Mouse (Mus musculus) midbrain, embryonic 14.5 days (tissue): ENCODE measurements around the gene Cdon. TPM values are rescaled to one million over a fixed set of nuclear protein-coding genes. Genes with fewer than 3 reads are reported as not detected.

Experiments used
- ATAC-seq: fragments of 200-750 bp; cut with Nextera tagmentation; 2 replicates; pipeline ENCODE4 v1.8.0; 2017; ENCODE audit warnings: moderate number of reproducible peaks, moderate library complexity; ENCODE audit not compliant: low FRiP score, low TSS enrichment
- DNase-seq: peaks from one replicate; pipeline ENCODE4 v3.0.0-alpha.2; 2015
- H3K27ac ChIP-seq: fragments of 300-500 bp; sonication (generic); replicated peaks from 2 replicates; pipeline ENCODE4 v1.5.1; 2014; ENCODE audit warnings: mild to moderate bottlenecking, low read depth, low read length, moderate library complexity
- H3K27me3 ChIP-seq: fragments of 300-500 bp; sonication (generic); 2 replicates; pipeline ENCODE4 v1.6.1; 2014; ENCODE audit warnings: low read length, control low read depth, mixed read lengths; ENCODE audit not compliant: control insufficient read depth, insufficient read depth
- H3K36me3 ChIP-seq: fragments of 300-500 bp; sonication (generic); 2 replicates; pipeline ENCODE4 v1.6.1; 2014; ENCODE audit warnings: low read length, control low read depth; ENCODE audit not compliant: control insufficient read depth, insufficient read depth
- H3K4me1 ChIP-seq: fragments of 300-500 bp; sonication (generic); 2 replicates; pipeline ENCODE4 v1.6.1; 2014; ENCODE audit warnings: mild to moderate bottlenecking, antibody characterized with exemption, low read length, control low read depth; ENCODE audit not compliant: control insufficient read depth, insufficient read depth
- H3K4me2 ChIP-seq: fragments of 300-500 bp; sonication (generic); 2 replicates; pipeline ENCODE4 v1.6.1; 2014; ENCODE audit warnings: mild to moderate bottlenecking, low read length, moderate library complexity
- H3K4me3 ChIP-seq: fragments of 300-500 bp; sonication (generic); replicated peaks from 2 replicates; pipeline ENCODE4 v1.5.1; 2014; ENCODE audit warnings: low read depth, low read length
- H3K9ac ChIP-seq: fragments of 300-500 bp; sonication (generic); replicated peaks from 2 replicates; pipeline ENCODE4 v1.6.1; 2014; ENCODE audit warnings: mild to moderate bottlenecking, low read length, moderate library complexity
- H3K9me3 ChIP-seq: fragments of 300-500 bp; sonication (generic); 2 replicates; pipeline ENCODE4 v1.6.1; 2016; ENCODE audit warnings: low read length, control low read depth, mixed read lengths; ENCODE audit not compliant: control insufficient read depth
- WGBS: fragments of 180-500 bp; shearing (Covaris S2); extraction: QIAGEN DNeasy Blood & Tissue Kit; methylation state at CpG from one replicate; pipeline ENCODE4 v1.1.7; 2014; 5-methylcytosine and 5-hydroxymethylcytosine counted together
- polyA plus RNA-seq: library from polyadenylated mRNA; unstranded; fragments of >200 nt; fragmentation: Nextera tagmentation; extraction: Ambion mirVana; gene quantifications from 2 replicates; pipeline ENCODE4 v1.2.1, GENCODE M21; 2014

Cdon gene
- polyA plus RNA-seq, 1 experiment from 2014 or later: 6.4 TPM

GRCm38 (mm10) chr9:35546745-35547144 is 125.8 kb downstream of the Cdon start:
- ATAC-seq (no peak), DNase-seq (no peak)
- WGBS: 83% methylated on average over 9 of the region's 9 CpGs
- no peaks in the 10 kb centered on the region for H3K4me1 ChIP-seq
- no peak overlapping the region for H3K4me2 ChIP-seq
- H3K9ac ChIP-seq: no peak overlapping the region
- peaks cover 45% of the 10 kb centered on the region for H3K36me3 ChIP-seq
- H3K4me3 ChIP-seq: no peak overlapping the region
- H3K27ac ChIP-seq: no peak overlapping the region
- H3K9me3 ChIP-seq: no peaks in the 10 kb centered on the region
- no peaks in the 10 kb centered on the region for H3K27me3 ChIP-seq

- no peak for ATAC-seq
- WGBS: 89% methylated on average over 9 of the region's 9 CpGs
These were observed 127.5 kb downstream of the Cdon start for GRCm38 (mm10) chr9:35548455-35548854.

GRCm38 (mm10) chr9:35556494-35557102 is 135.7 kb downstream of the Cdon start:
- H3K9me3 ChIP-seq: no peaks in the 10 kb centered on the region
- H3K9ac ChIP-seq: no peak overlapping the region
- H3K4me2 ChIP-seq: 0 out of 2 replicates have a peak overlapping the region, but pooled peaks have one; percentile 91
- no peak overlapping the region for H3K27ac ChIP-seq
- no peaks in the 10 kb centered on the region for H3K27me3 ChIP-seq
- H3K4me1 ChIP-seq: peaks cover 13% of the 10 kb centered on the region
- H3K36me3 ChIP-seq: peaks cover 26% of the 10 kb centered on the region
- DNase-seq (no peak), ATAC-seq (no peak)
- 79% methylated on average over 12 of the region's 12 CpGs for WGBS
- no peak overlapping the region for H3K4me3 ChIP-seq

More at GRCm38 (mm10) chr9:35548455-35548854, 127.5 kb downstream of the Cdon start:
- H3K36me3 ChIP-seq: peaks cover 44% of the 10 kb centered on the region
- no peak overlapping the region for H3K9ac ChIP-seq
- H3K4me3 ChIP-seq: no peak overlapping the region
- no peak for DNase-seq
- no peaks in the 10 kb centered on the region for H3K27me3 ChIP-seq
- H3K4me1 ChIP-seq: no peaks in the 10 kb centered on the region
- no peaks in the 10 kb centered on the region for H3K9me3 ChIP-seq
- H3K4me2 ChIP-seq: no peak overlapping the region
- no peak overlapping the region for H3K27ac ChIP-seq

Other genes starting within 250 kb of the Cdon start
- gene Dcps, start 245.1 kb upstream of the Cdon start, polyA plus RNA-seq: 74.6 and 81.0 TPM in 2 replicates
- 49.0 and 72.5 TPM in 2 replicates for gene Srpr, start 221.0 kb upstream of the Cdon start, polyA plus RNA-seq
- 4.0 and 6.3 TPM in 2 replicates for gene Tirap, start 220.8 kb upstream of the Cdon start, polyA plus RNA-seq
- 32.9 and 40.6 TPM in 2 replicates for gene Foxred1, start 210.1 kb upstream of the Cdon start, polyA plus RNA-seq
- 65.1 and 68.3 TPM in 2 replicates for gene Fam118b, start 153.3 kb upstream of the Cdon start, polyA plus RNA-seq
- 18.1 and 19.4 TPM in 2 replicates for gene Rpusd4, start 153.3 kb upstream of the Cdon start, polyA plus RNA-seq
- gene Gm1113, start 97.1 kb downstream of the Cdon start, polyA plus RNA-seq: not detected in 2 replicates
- 27.2 and 32.4 TPM in 2 replicates for gene Ddx25, start 137.4 kb downstream of the Cdon start, polyA plus RNA-seq
- gene Pus3, start 137.5 kb downstream of the Cdon start, polyA plus RNA-seq: 16.5 and 18.8 TPM in 2 replicates
- 0.62 and 0.74 TPM in 2 replicates for gene Pate2, start 149.2 kb downstream of the Cdon start, polyA plus RNA-seq
- gene Hyls1, start 149.3 kb downstream of the Cdon start, polyA plus RNA-seq: 16.4 and 21.3 TPM in 2 replicates
- not detected in 2 replicates for gene Pate4, start 190.8 kb downstream of the Cdon start, polyA plus RNA-seq
- not detected in 2 replicates for gene Pate3, start 227.1 kb downstream of the Cdon start, polyA plus RNA-seq